Mouse (Mus musculus) megakaryocyte-erythroid progenitor cell, adult 5-6 weeks (primary cell): ENCODE measurements around the gene Olfr1228. TPM values are rescaled to one million over a fixed set of nuclear protein-coding genes. Genes with fewer than 3 reads are reported as not detected.

Source experiments
- ATAC-seq: replicated peaks from 2 replicates; pipeline ENCODE4 v1.8.0; 2016; ENCODE audit warnings: mild to moderate bottlenecking, inconsistent platforms; ENCODE audit not compliant: severe bottlenecking, poor library complexity, low FRiP score, low TSS enrichment
- total RNA-seq, 2 experiments: library from RNA; stranded (forward) in 1 of 2; stranded (reverse) in 1 of 2; fragments of 200-1000, 215-1000 nt in 1 of 2; fragments of >200 nt in 1 of 2; fragmentation: Nextera tagmentation in 1 of 2; gene quantifications; 2 replicates each; pipeline ENCODE4 v1.2.3; 2014 to 2017

The Olfr1228 gene
- total RNA-seq (2014; fragmentation: Nextera tagmentation): not detected in 2 replicates
- total RNA-seq (2017): not detected in 2 replicates

DNA sequence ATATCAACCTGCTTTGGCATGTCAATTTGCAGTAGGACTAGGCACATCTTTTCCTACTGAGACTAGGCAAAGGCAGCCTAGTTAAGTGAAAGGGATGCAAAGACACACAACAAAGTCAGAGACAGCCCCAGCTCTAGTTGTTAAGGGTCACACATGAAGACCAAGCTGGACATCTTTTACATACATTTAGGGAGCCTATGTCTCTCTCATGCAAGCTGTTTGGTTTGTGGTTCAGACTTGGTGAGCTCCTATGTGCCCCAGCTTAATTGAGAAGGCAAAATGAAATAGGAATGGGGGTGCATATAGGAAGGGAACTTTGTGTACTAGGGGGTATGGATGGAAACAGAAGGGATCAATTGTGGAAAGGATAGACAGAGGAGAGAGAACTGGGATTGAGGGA lies at the start of gene Olfr1228:
Olfr1228 (minus strand) TSS at position 101 of the 400 bp plus-strand sequence.
- ATAC-seq: no peak

GRCm38 (mm10) chr2:89297168-89297567 lies 43.3 kb upstream of the Olfr1228 start, which contains the start of gene Olfr1230:
Gene Olfr1230 (minus strand): TSS chr2:89297268.
- ATAC-seq: no peak

DNA sequence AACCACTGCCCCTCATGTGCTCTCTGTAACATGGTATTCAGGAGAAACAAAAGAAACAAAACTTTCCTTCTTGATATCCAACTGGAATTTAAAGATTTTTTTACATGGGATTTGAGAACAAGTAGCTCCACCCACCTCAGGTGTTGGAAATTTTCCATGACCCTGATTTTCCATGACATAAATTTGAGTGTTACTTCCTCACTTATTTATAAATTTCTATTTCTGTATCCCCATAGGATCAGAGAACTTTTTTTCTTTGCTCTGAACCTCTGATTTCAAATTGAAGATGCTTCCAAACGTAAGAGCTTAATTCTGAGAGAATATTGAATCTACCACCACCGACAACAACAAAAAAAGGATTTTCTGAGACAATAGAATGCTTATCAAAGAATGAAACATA lies 34.1 kb upstream of the Olfr1228 start, which contains the start of gene Olfr1229:
Olfr1229 (minus strand) TSS at position 101 of the 400 bp plus-strand sequence.
- ATAC-seq: no peak

GRCm38 (mm10) chr2:89199948-89200347 lies 53.9 kb downstream of the Olfr1228 start, which contains the start of gene Olfr1226:
Gene Olfr1226 (minus strand): TSS chr2:89200048.
- ATAC-seq: no peak

Other genes with a start within 250 kb of the Olfr1228 start
- not detected in 2 replicates for gene Olfr1215, start 247.1 kb downstream of the Olfr1228 start, total RNA-seq (2014; fragmentation: Nextera tagmentation)
- not detected in 2 replicates for gene Olfr1215, start 247.1 kb downstream of the Olfr1228 start, total RNA-seq (2017)
- gene Olfr1216, start 235.7 kb downstream of the Olfr1228 start, total RNA-seq (2014; fragmentation: Nextera tagmentation): not detected in 2 replicates
- gene Olfr1216, start 235.7 kb downstream of the Olfr1228 start, total RNA-seq (2017): not detected in 2 replicates
- gene Olfr1217, start 222.0 kb downstream of the Olfr1228 start, total RNA-seq (2014; fragmentation: Nextera tagmentation): not detected in 2 replicates
- gene Olfr1217, start 222.0 kb downstream of the Olfr1228 start, total RNA-seq (2017): not detected in 2 replicates
- not detected in 2 replicates for gene Olfr1218, start 192.9 kb downstream of the Olfr1228 start, total RNA-seq (2014; fragmentation: Nextera tagmentation)
- gene Olfr1218, start 192.9 kb downstream of the Olfr1228 start, total RNA-seq (2017): not detected in 2 replicates
- gene Olfr1219, start 170.5 kb downstream of the Olfr1228 start, total RNA-seq (2014; fragmentation: Nextera tagmentation): not detected in 2 replicates
- not detected in 2 replicates for gene Olfr1219, start 170.5 kb downstream of the Olfr1228 start, total RNA-seq (2017)
- gene Olfr1220, start 147.2 kb downstream of the Olfr1228 start, total RNA-seq (2014; fragmentation: Nextera tagmentation): not detected in 2 replicates
- gene Olfr1220, start 147.2 kb downstream of the Olfr1228 start, total RNA-seq (2017): not detected in 2 replicates
- not detected in 2 replicates for gene Olfr1221, start 136.8 kb downstream of the Olfr1228 start, total RNA-seq (2014; fragmentation: Nextera tagmentation)
- not detected in 2 replicates for gene Olfr1221, start 136.8 kb downstream of the Olfr1228 start, total RNA-seq (2017)
- not detected in 2 replicates for gene Olfr1222, start 121.0 kb downstream of the Olfr1228 start, total RNA-seq (2014; fragmentation: Nextera tagmentation)
- not detected in 2 replicates for gene Olfr1222, start 121.0 kb downstream of the Olfr1228 start, total RNA-seq (2017)
- gene Olfr1223, start 102.5 kb downstream of the Olfr1228 start, total RNA-seq (2014; fragmentation: Nextera tagmentation): not detected in 2 replicates
- gene Olfr1223, start 102.5 kb downstream of the Olfr1228 start, total RNA-seq (2017): not detected in 2 replicates
- not detected in 2 replicates for gene Olfr1224-ps1, start 90.0 kb downstream of the Olfr1228 start, total RNA-seq (2014; fragmentation: Nextera tagmentation)
- gene Olfr1224-ps1, start 90.0 kb downstream of the Olfr1228 start, total RNA-seq (2017): not detected in 2 replicates
- not detected in 2 replicates for gene Olfr1225, start 79.4 kb downstream of the Olfr1228 start, total RNA-seq (2014; fragmentation: Nextera tagmentation)
- gene Olfr1225, start 79.4 kb downstream of the Olfr1228 start, total RNA-seq (2017): not detected in 2 replicates
- gene Olfr1226, start 54.0 kb downstream of the Olfr1228 start, total RNA-seq (2014; fragmentation: Nextera tagmentation): not detected in 2 replicates
- gene Olfr1226, start 54.0 kb downstream of the Olfr1228 start, total RNA-seq (2017): not detected in 2 replicates
- not detected in 2 replicates for gene Olfr1229, start 34.0 kb upstream of the Olfr1228 start, total RNA-seq (2014; fragmentation: Nextera tagmentation)
- gene Olfr1229, start 34.0 kb upstream of the Olfr1228 start, total RNA-seq (2017): not detected in 2 replicates
- gene Olfr1230, start 43.2 kb upstream of the Olfr1228 start, total RNA-seq (2014; fragmentation: Nextera tagmentation): not detected in 2 replicates
- gene Olfr1230, start 43.2 kb upstream of the Olfr1228 start, total RNA-seq (2017): not detected in 2 replicates
- gene Olfr1231, start 53.0 kb upstream of the Olfr1228 start, total RNA-seq (2014; fragmentation: Nextera tagmentation): not detected in 2 replicates
- not detected in 2 replicates for gene Olfr1231, start 53.0 kb upstream of the Olfr1228 start, total RNA-seq (2017)
- not detected in 2 replicates for gene Olfr1232, start 75.6 kb upstream of the Olfr1228 start, total RNA-seq (2014; fragmentation: Nextera tagmentation)
- gene Olfr1232, start 75.6 kb upstream of the Olfr1228 start, total RNA-seq (2017): not detected in 2 replicates
- not detected in 2 replicates for gene Olfr1233, start 88.3 kb upstream of the Olfr1228 start, total RNA-seq (2014; fragmentation: Nextera tagmentation)
- gene Olfr1233, start 88.3 kb upstream of the Olfr1228 start, total RNA-seq (2017): not detected in 2 replicates
- not detected in 2 replicates for gene Olfr1234, start 110.8 kb upstream of the Olfr1228 start, total RNA-seq (2014; fragmentation: Nextera tagmentation)
- gene Olfr1234, start 110.8 kb upstream of the Olfr1228 start, total RNA-seq (2017): not detected in 2 replicates
- not detected in 2 replicates for gene Olfr1238, start 155.6 kb upstream of the Olfr1228 start, total RNA-seq (2014; fragmentation: Nextera tagmentation)
- not detected in 2 replicates for gene Olfr1238, start 155.6 kb upstream of the Olfr1228 start, total RNA-seq (2017)
- gene Olfr1239, start 166.3 kb upstream of the Olfr1228 start, total RNA-seq (2014; fragmentation: Nextera tagmentation): not detected in 2 replicates
- gene Olfr1239, start 166.3 kb upstream of the Olfr1228 start, total RNA-seq (2017): not detected in 2 replicates
- gene Olfr1240, start 188.9 kb upstream of the Olfr1228 start, total RNA-seq (2014; fragmentation: Nextera tagmentation): not detected in 2 replicates
- not detected in 2 replicates for gene Olfr1240, start 188.9 kb upstream of the Olfr1228 start, total RNA-seq (2017)
- gene Olfr1241, start 233.1 kb upstream of the Olfr1228 start, total RNA-seq (2014; fragmentation: Nextera tagmentation): not detected in 2 replicates
- gene Olfr1241, start 233.1 kb upstream of the Olfr1228 start, total RNA-seq (2017): not detected in 2 replicates
- gene Olfr1242, start 244.3 kb upstream of the Olfr1228 start, total RNA-seq (2014; fragmentation: Nextera tagmentation): not detected in 2 replicates
- not detected in 2 replicates for gene Olfr1242, start 244.3 kb upstream of the Olfr1228 start, total RNA-seq (2017)